Mouse (Mus musculus) intestine, postnatal 0 days (tissue): Measurements from ENCODE around the gene Rpl26. TPM values are rescaled to one million over a fixed set of nuclear protein-coding genes. Genes with fewer than 3 reads are reported as not detected.
A peak's percentile ranks its signal among the peaks of the same experiment; 100 is the strongest.

Experiments used
- ATAC-seq: fragments of 200-750 bp; cut with Nextera tagmentation; 2 replicates; pipeline ENCODE4 v1.8.0; 2017; ENCODE audit warnings: mild to moderate bottlenecking, moderate TSS enrichment, moderate library complexity
- H3K27ac ChIP-seq: fragments of 300-500 bp; sonication (generic); 2 replicates; pipeline ENCODE4 v1.5.1; 2014; ENCODE audit warnings: mild to moderate bottlenecking, low read depth, low read length, moderate library complexity
- H3K27me3 ChIP-seq: fragments of 300-500 bp; sonication (generic); replicated peaks from 2 replicates; pipeline ENCODE4 v1.6.1; 2014; ENCODE audit warnings: low read length, mixed read lengths; ENCODE audit not compliant: control insufficient read depth, insufficient read depth
- H3K36me3 ChIP-seq: fragments of 300-500 bp; sonication (generic); 2 replicates; pipeline ENCODE4 v1.6.1; 2014; ENCODE audit warnings: mild to moderate bottlenecking, moderate library complexity; ENCODE audit not compliant: control insufficient read depth, insufficient read depth
- H3K4me1 ChIP-seq: fragments of 300-500 bp; sonication (generic); replicated peaks from 2 replicates; pipeline ENCODE4 v1.6.1; 2014; ENCODE audit warnings: antibody characterized with exemption, low read length, mixed read lengths; ENCODE audit not compliant: control insufficient read depth, insufficient read depth
- H3K4me2 ChIP-seq: fragments of 300-500 bp; sonication (generic); replicated peaks from 2 replicates; pipeline ENCODE4 v1.6.1; 2014; ENCODE audit warnings: low read depth, mild to moderate bottlenecking, moderate library complexity
- H3K4me3 ChIP-seq: fragments of 300-500 bp; sonication (generic); 2 replicates; pipeline ENCODE4 v1.5.1; 2014; ENCODE audit warnings: low read depth, low read length
- H3K9ac ChIP-seq: fragments of 300-500 bp; sonication (generic); 2 replicates; pipeline ENCODE4 v1.6.1; 2014; ENCODE audit warnings: mild to moderate bottlenecking, low read depth, low read length
- H3K9me3 ChIP-seq: fragments of 300-500 bp; sonication (generic); 2 replicates; pipeline ENCODE4 v1.6.1; 2016; ENCODE audit warnings: mixed run types; ENCODE audit not compliant: control insufficient read depth
- CTCF ChIP-seq: sonication (generic); IDR thresholded peaks from 2 replicates; pipeline ENCODE4 v1.5.1; 2016; ENCODE audit warnings: low read depth, mild to moderate bottlenecking, control low read depth, antibody characterized with exemption, moderate library complexity
- WGBS: fragments of 180-500 bp; shearing (Covaris S2); extraction: QIAGEN DNeasy Blood & Tissue Kit; methylation state at CpG from one replicate; pipeline ENCODE4 v1.1.7; 2014; 5-methylcytosine and 5-hydroxymethylcytosine counted together
- polyA plus RNA-seq: library from polyadenylated mRNA; unstranded; fragments of >200 nt; fragmentation: Nextera tagmentation; extraction: Ambion mirVana; gene quantifications from 2 replicates; pipeline ENCODE4 v1.2.1, GENCODE M21; 2015

Rpl26 gene
- polyA plus RNA-seq, 1 experiment from 2014 or later = 623 TPM

- H3K36me3 ChIP-seq = no peaks in the 10 kb centered on the region
- 0 out of 2 replicates have a peak, but pooled peaks cover 2% of the 10 kb centered on the region for H3K4me1 ChIP-seq
- 44% methylated on average over 3 of the region's 3 CpGs for WGBS
- H3K9me3 ChIP-seq = no peaks in the 10 kb centered on the region
- TF ChIP-seq CTCF = no peak
- peak overlapping the region; percentile 21 for H3K4me2 ChIP-seq
- H3K9ac ChIP-seq = no peak overlapping the region
- ATAC-seq = no peak
- H3K4me3 ChIP-seq = 0 out of 2 replicates have a peak overlapping the region, but pooled peaks have one; percentile 11
- no peak overlapping the region for H3K27ac ChIP-seq
- H3K27me3 ChIP-seq = peaks cover 20% of the 10 kb centered on the region
Measured at GRCm38 (mm10) chr11:68956107-68956506, 54.7 kb downstream of the Rpl26 start.

Other genes starting within 250 kb of the Rpl26 start
- 16.7 and 16.8 TPM in 2 replicates for gene Myh10, start 210.0 kb upstream of the Rpl26 start, polyA plus RNA-seq
- gene Ndel1, start 29.7 kb upstream of the Rpl26 start, polyA plus RNA-seq = 63.6 and 67.6 TPM in 2 replicates
- gene Rnf222, start 13.0 kb upstream of the Rpl26 start, polyA plus RNA-seq = 0.04 and 0.13 TPM in 2 replicates
- gene Odf4, start 25.5 kb downstream of the Rpl26 start, polyA plus RNA-seq = not detected in 2 replicates
- gene Arhgef15, start 55.9 kb downstream of the Rpl26 start, polyA plus RNA-seq = 2.6 and 3.4 TPM in 2 replicates
- 1.9 and 2.3 TPM in 2 replicates for gene Slc25a35, start 66.5 kb downstream of the Rpl26 start, polyA plus RNA-seq
- gene Rangrf, start 73.6 kb downstream of the Rpl26 start, polyA plus RNA-seq = 13.6 and 16.5 TPM in 2 replicates
- gene Pfas, start 106.9 kb downstream of the Rpl26 start, polyA plus RNA-seq = 6.4 and 7.2 TPM in 2 replicates
- gene Ctc1, start 114.3 kb downstream of the Rpl26 start, polyA plus RNA-seq = 9.4 and 10.7 TPM in 2 replicates
- gene Aurkb, start 144.1 kb downstream of the Rpl26 start, polyA plus RNA-seq = 24.3 and 26.2 TPM in 2 replicates
- gene Borcs6, start 158.1 kb downstream of the Rpl26 start, polyA plus RNA-seq = 13.4 and 13.8 TPM in 2 replicates
- 14.5 TPM in 2 replicates for gene Tmem107, start 169.2 kb downstream of the Rpl26 start, polyA plus RNA-seq
- 45.3 and 50.3 TPM in 2 replicates for gene Vamp2, start 186.9 kb downstream of the Rpl26 start, polyA plus RNA-seq
- gene Per1, start 193.6 kb downstream of the Rpl26 start, polyA plus RNA-seq = 7.2 and 11.3 TPM in 2 replicates
- gene Hes7, start 218.8 kb downstream of the Rpl26 start, polyA plus RNA-seq = 0.21 and 0.37 TPM in 2 replicates
- 0.12 and 0.37 TPM in 2 replicates for gene 9130213A22Rik, start 221.0 kb downstream of the Rpl26 start, polyA plus RNA-seq
- 0.31 and 0.82 TPM in 2 replicates for gene Aloxe3, start 224.3 kb downstream of the Rpl26 start, polyA plus RNA-seq